Mouse (Mus musculus) intestine, embryonic 16.5 days (tissue): ENCODE data around the gene Cpa5. TPM values are rescaled to one million over a fixed set of nuclear protein-coding genes. Genes with fewer than 3 reads are reported as not detected.
A peak's percentile ranks its signal among the peaks of the same experiment; 100 is the strongest.

ENCODE experiments used
- ATAC-seq: fragments of 200-750 bp; cut with Nextera tagmentation; 2 replicates; pipeline ENCODE4 v1.8.0; 2017; ENCODE audit warnings: moderate TSS enrichment, moderate library complexity
- H3K27ac ChIP-seq: fragments of 300-500 bp; sonication (generic); 2 replicates; pipeline ENCODE4 v1.5.1; 2014; ENCODE audit warnings: mild to moderate bottlenecking, low read length
- H3K27me3 ChIP-seq: fragments of 300-500 bp; sonication (generic); replicated peaks from 2 replicates; pipeline ENCODE4 v1.6.1; 2014; ENCODE audit warnings: low read length, control low read depth, mixed read lengths; ENCODE audit not compliant: control insufficient read depth, insufficient read depth
- H3K36me3 ChIP-seq: fragments of 300-500 bp; sonication (generic); 2 replicates; pipeline ENCODE4 v1.6.1; 2014; ENCODE audit warnings: low read length, control low read depth; ENCODE audit not compliant: control insufficient read depth, insufficient read depth
- H3K4me1 ChIP-seq: fragments of 300-500 bp; sonication (generic); 2 replicates; pipeline ENCODE4 v1.6.1; 2014; ENCODE audit warnings: low read length, control low read depth, mixed read lengths; ENCODE audit not compliant: control insufficient read depth, insufficient read depth
- H3K4me2 ChIP-seq: fragments of 300-500 bp; sonication (generic); 2 replicates; pipeline ENCODE4 v1.6.1; 2014; ENCODE audit warnings: low read depth, low read length, control low read depth
- H3K4me3 ChIP-seq: fragments of 300-500 bp; sonication (generic); 2 replicates; pipeline ENCODE4 v1.5.1; 2014; ENCODE audit warnings: mild to moderate bottlenecking, low read length
- H3K9ac ChIP-seq: fragments of 300-500 bp; sonication (generic); 2 replicates; pipeline ENCODE4 v1.6.1; 2014; ENCODE audit warnings: low read depth, low read length
- H3K9me3 ChIP-seq: fragments of 300-500 bp; sonication (generic); 2 replicates; pipeline ENCODE4 v1.6.1; 2016; ENCODE audit warnings: low read length, control low read depth; ENCODE audit not compliant: control insufficient read depth
- WGBS: fragments of 180-500 bp; shearing (Covaris S2); extraction: QIAGEN DNeasy Blood & Tissue Kit; methylation state at CpG from one replicate; pipeline ENCODE4 v1.1.7; 2014; 5-methylcytosine and 5-hydroxymethylcytosine counted together
- polyA plus RNA-seq: library from polyadenylated mRNA; unstranded; fragments of >200 nt; fragmentation: Nextera tagmentation; extraction: Ambion mirVana; gene quantifications from 2 replicates; pipeline ENCODE4 v1.2.1, GENCODE M21; 2015

Cpa5 gene
- polyA plus RNA-seq, 1 experiment from 2014 or later = not detected

- Histone ChIP-seq H3K9ac (peak overlapping the region; percentile 52), H3K36me3 (no peaks in the 10 kb centered on the region), H3K4me1 (peaks cover 22% of the 10 kb centered on the region), H3K9me3 (no peaks in the 10 kb centered on the region), H3K27me3 (no peaks in the 10 kb centered on the region), H3K27ac (no peak overlapping the region), H3K4me3 (no peak overlapping the region), H3K4me2 (peak overlapping the region; percentile 38)
- 0 out of 2 replicates have a peak, but pooled peaks have one; percentile 23 for ATAC-seq
- 17% methylated on average over 13 of the region's 13 CpGs for WGBS
These were observed 6.5 kb downstream of the Cpa5 start for GRCm38 (mm10) chr6:30617020-30617958.

- WGBS = 29% methylated on average over 18 of the region's 18 CpGs
- H3K9ac ChIP-seq = no peak overlapping the region
- 0 out of 2 replicates have a peak overlapping the region, but pooled peaks have one; percentile 26 for H3K27ac ChIP-seq
- peaks cover 22% of the 10 kb centered on the region for H3K4me1 ChIP-seq
- ATAC-seq = peak; percentile 67; the same call in 1 of the 2 replicates
- H3K9me3 ChIP-seq = no peaks in the 10 kb centered on the region
- H3K4me2 ChIP-seq = peak overlapping the region; percentile 38
- no peaks in the 10 kb centered on the region for H3K27me3 ChIP-seq
- no peaks in the 10 kb centered on the region for H3K36me3 ChIP-seq
- no peak overlapping the region for H3K4me3 ChIP-seq
These were observed 7.3 kb downstream of the Cpa5 start for GRCm38 (mm10) chr6:30617959-30618590.

GRCm38 (mm10) chr6:30618735-30619134 lies 7.9 kb downstream of the Cpa5 start:
- 63% methylated on average over 6 of the region's 6 CpGs for WGBS
- no peak overlapping the region for H3K4me3 ChIP-seq
- H3K9ac ChIP-seq = no peak overlapping the region
- H3K27me3 ChIP-seq = no peaks in the 10 kb centered on the region
- H3K27ac ChIP-seq = no peak overlapping the region
- H3K36me3 ChIP-seq = no peaks in the 10 kb centered on the region
- ATAC-seq = no peak
- no peak overlapping the region for H3K4me2 ChIP-seq
- peaks cover 22% of the 10 kb centered on the region for H3K4me1 ChIP-seq
- no peaks in the 10 kb centered on the region for H3K9me3 ChIP-seq

GRCm38 (mm10) chr6:30619606-30620005 lies 8.8 kb downstream of the Cpa5 start:
- H3K9me3 ChIP-seq = no peaks in the 10 kb centered on the region
- H3K4me1 ChIP-seq = peaks cover 22% of the 10 kb centered on the region
- H3K27ac ChIP-seq = no peak overlapping the region
- no peak overlapping the region for H3K9ac ChIP-seq
- no peak for ATAC-seq
- WGBS = 81% methylated on average over 5 of the region's 5 CpGs
- no peak overlapping the region for H3K4me3 ChIP-seq
- no peaks in the 10 kb centered on the region for H3K36me3 ChIP-seq
- H3K4me2 ChIP-seq = no peak overlapping the region
- no peaks in the 10 kb centered on the region for H3K27me3 ChIP-seq

- Histone ChIP-seq H3K9ac (no peak overlapping the region), H3K27ac (no peak overlapping the region), H3K4me3 (no peak overlapping the region), H3K27me3 (no peaks in the 10 kb centered on the region), H3K9me3 (no peaks in the 10 kb centered on the region), H3K4me1 (peaks cover 21% of the 10 kb centered on the region), H3K4me2 (no peak overlapping the region), H3K36me3 (no peaks in the 10 kb centered on the region)
- WGBS = 77% methylated on average over 4 of the region's 4 CpGs
- no peak for ATAC-seq
These were observed 9.8 kb downstream of the Cpa5 start for GRCm38 (mm10) chr6:30620591-30620990.

- Histone ChIP-seq H3K27ac (peak overlapping the region; percentile 23), H3K27me3 (no peaks in the 10 kb centered on the region), H3K36me3 (no peaks in the 10 kb centered on the region), H3K9ac (no peak overlapping the region), H3K4me1 (peaks cover 18% of the 10 kb centered on the region), H3K9me3 (no peaks in the 10 kb centered on the region), H3K4me3 (no peak overlapping the region), H3K4me2 (no peak overlapping the region)
- 84% methylated on average over 6 of the region's 6 CpGs for WGBS
- ATAC-seq = no peak
These were observed 10.2 kb downstream of the Cpa5 start for GRCm38 (mm10) chr6:30620994-30621393.

GRCm38 (mm10) chr6:30621986-30622389 lies 11.2 kb downstream of the Cpa5 start:
- Histone ChIP-seq H3K4me1 (peaks cover 13% of the 10 kb centered on the region), H3K27ac (0 out of 2 replicates have a peak overlapping the region, but pooled peaks have one; percentile 8), H3K36me3 (no peaks in the 10 kb centered on the region), H3K4me3 (no peak overlapping the region), H3K27me3 (no peaks in the 10 kb centered on the region), H3K9me3 (no peaks in the 10 kb centered on the region), H3K4me2 (no peak overlapping the region), H3K9ac (no peak overlapping the region)
- 45% methylated on average over 4 of the region's 4 CpGs for WGBS
- no peak for ATAC-seq

GRCm38 (mm10) chr6:30624763-30625162 lies 14.0 kb downstream of the Cpa5 start:
- no peak overlapping the region for H3K9ac ChIP-seq
- ATAC-seq = no peak
- 87% methylated on average over 9 of the region's 9 CpGs for WGBS
- H3K36me3 ChIP-seq = no peaks in the 10 kb centered on the region
- no peak overlapping the region for H3K27ac ChIP-seq
- no peaks in the 10 kb centered on the region for H3K27me3 ChIP-seq
- H3K4me1 ChIP-seq = no peaks in the 10 kb centered on the region
- no peak overlapping the region for H3K4me3 ChIP-seq
- no peaks in the 10 kb centered on the region for H3K9me3 ChIP-seq
- no peak overlapping the region for H3K4me2 ChIP-seq

- no peak for ATAC-seq
- WGBS = 38% methylated on average over 6 of the region's 6 CpGs
These were observed 17.3 kb downstream of the Cpa5 start for GRCm38 (mm10) chr6:30628152-30628551.

More at GRCm38 (mm10) chr6:30628152-30628551, 17.3 kb downstream of the Cpa5 start:
- Histone ChIP-seq H3K4me3 (no peak overlapping the region), H3K9ac (no peak overlapping the region), H3K27me3 (no peaks in the 10 kb centered on the region), H3K4me1 (no peaks in the 10 kb centered on the region), H3K27ac (no peak overlapping the region), H3K9me3 (no peaks in the 10 kb centered on the region), H3K4me2 (no peak overlapping the region), H3K36me3 (no peaks in the 10 kb centered on the region)
